Mouse (Mus musculus) CH12.LX (cell line): Measurements from ENCODE around the gene Lrrn4cl. TPM values are rescaled to one million over a fixed set of nuclear protein-coding genes. Genes with fewer than 3 reads are reported as not detected.
A peak's percentile ranks its signal among the peaks of the same experiment; 100 is the strongest.

Experiments used
- DNase-seq: peaks from one replicate; pipeline ENCODE4 v3.0.0-alpha.2; 2013; ENCODE audit errors: extremely low read depth
- H3K27ac ChIP-seq: 2 replicates; pipeline ENCODE4 v1.5.1; 2012; ENCODE audit warnings: low read depth, mild to moderate bottlenecking, control low read depth, moderate library complexity; ENCODE audit not compliant: insufficient read depth
- H3K27me3 ChIP-seq: replicated peaks from 2 replicates; pipeline ENCODE3; 2012; ENCODE audit warnings: inconsistent platforms
- H3K36me3 ChIP-seq, 2 experiments: replicated peaks in 1 of 2; 2 replicates each; pipeline versions ENCODE3 to v1.6.1; 2012; ENCODE audit warnings: inconsistent platforms in 1 of 2, low read length in 1 of 2, mild to moderate bottlenecking in 1 of 2, mixed read lengths in 1 of 2, moderate library complexity in 1 of 2; ENCODE audit not compliant: control insufficient read depth in 1 of 2, insufficient read depth in 1 of 2
- H3K4me1 ChIP-seq, 2 experiments: 2 replicates each; pipeline ENCODE4 v1.6.1; 2012; ENCODE audit warnings: inconsistent platforms in 1 of 2, moderate library complexity in 1 of 2; ENCODE audit not compliant: insufficient read depth in 2 of 2, control insufficient read depth in 1 of 2
- H3K4me2 ChIP-seq: 2 replicates; pipeline ENCODE4 v1.6.1; 2012; ENCODE audit warnings: low read depth, mild to moderate bottlenecking, control low read depth; ENCODE audit not compliant: poor library complexity, insufficient read depth, severe bottlenecking
- H3K4me3 ChIP-seq, 3 experiments: fragments of 150-350 bp in 1 of 3; sonication (generic) in 1 of 3; replicated peaks in 1 of 3; 2 replicates each; pipeline versions ENCODE3 to v1.5.1; 2011 to 2012; ENCODE audit warnings: low read depth in 2 of 3, low read length in 2 of 3, mild to moderate bottlenecking in 2 of 3, moderate library complexity in 2 of 3, control low read depth in 1 of 3, improper control_type of control experiment in 1 of 3, inconsistent platforms in 1 of 3, mixed read lengths in 1 of 3; ENCODE audit not compliant: poor library complexity in 1 of 3
- H3K79me2 ChIP-seq: replicated peaks from 2 replicates; pipeline ENCODE4 v1.6.1; 2012; ENCODE audit warnings: mild to moderate bottlenecking, moderate library complexity; ENCODE audit not compliant: control insufficient read depth, poor library complexity, insufficient read depth, severe bottlenecking; ENCODE audit errors: extremely low read depth
- H3K9ac ChIP-seq: 2 replicates; pipeline ENCODE4 v1.6.1; 2012; ENCODE audit warnings: low read depth, mild to moderate bottlenecking, control low read depth, moderate library complexity; ENCODE audit not compliant: insufficient read depth
- H3K9me3 ChIP-seq: replicated peaks from 2 replicates; pipeline ENCODE3; 2012; ENCODE audit warnings: low read length, inconsistent platforms, mixed read lengths
- CHD2 ChIP-seq: IDR thresholded peaks from 2 replicates; pipeline ENCODE4 v1.6.1; 2011; ENCODE audit warnings: low read length, improper control_type of control experiment
- E2F4 ChIP-seq: IDR thresholded peaks from 2 replicates; pipeline ENCODE4 v1.6.1; 2011; ENCODE audit warnings: low read depth, low read length, improper control_type of control experiment; ENCODE audit not compliant: insufficient replicate concordance
- EP300 ChIP-seq: IDR thresholded peaks from 2 replicates; pipeline ENCODE4 v1.6.1; 2011; ENCODE audit warnings: low read length, improper control_type of control experiment
- GABPA ChIP-seq: IDR thresholded peaks from 2 replicates; pipeline ENCODE4 v1.6.1; 2012; ENCODE audit warnings: low read depth, low read length, improper control_type of control experiment, inconsistent platforms; ENCODE audit not compliant: insufficient replicate concordance
- HCFC1 ChIP-seq: IDR thresholded peaks from 2 replicates; pipeline ENCODE4 v1.6.1; 2012; ENCODE audit warnings: low read depth, mild to moderate bottlenecking, inconsistent platforms, low read length, improper control_type of control experiment
- IRF4 ChIP-seq: IDR thresholded peaks from 2 replicates; pipeline ENCODE4 v1.6.1; 2014; ENCODE audit warnings: low read depth, mild to moderate bottlenecking, inconsistent platforms, low read length, improper control_type of control experiment
- MAFK ChIP-seq: IDR thresholded peaks from 2 replicates; pipeline ENCODE4 v1.6.1; 2011; ENCODE audit warnings: low read length, improper control_type of control experiment; ENCODE audit not compliant: insufficient replicate concordance
- MAZ ChIP-seq: IDR thresholded peaks from 2 replicates; pipeline ENCODE4 v1.6.1; 2012; ENCODE audit warnings: low read depth, mild to moderate bottlenecking, inconsistent platforms, low read length, improper control_type of control experiment, moderate library complexity
- MXI1 ChIP-seq: IDR thresholded peaks from 2 replicates; pipeline ENCODE4 v1.6.1; 2011; ENCODE audit warnings: mild to moderate bottlenecking, low read depth, low read length, improper control_type of control experiment
- MYC ChIP-seq: IDR thresholded peaks from 2 replicates; pipeline ENCODE4 v1.6.1; 2011; ENCODE audit warnings: low read depth, mild to moderate bottlenecking, improper control_type of control experiment, low read length
- NELFE ChIP-seq: IDR thresholded peaks from 2 replicates; pipeline ENCODE4 v1.6.1; 2011; ENCODE audit warnings: low read depth, low read length, improper control_type of control experiment
- POLR2A ChIP-seq: IDR thresholded peaks from 2 replicates; pipeline ENCODE4 v1.6.1; 2011; ENCODE audit warnings: low read depth, mild to moderate bottlenecking, improper control_type of control experiment, low read length
- RCOR1 ChIP-seq: conservative IDR thresholded peaks from 2 replicates; pipeline ENCODE4 v1.6.1; 2012; ENCODE audit warnings: low read depth, mild to moderate bottlenecking, inconsistent platforms, low read length, improper control_type of control experiment
- SMC3 ChIP-seq: IDR thresholded peaks from 2 replicates; pipeline ENCODE4 v1.6.1; 2011; ENCODE audit warnings: low read depth, low read length, improper control_type of control experiment
- TBP ChIP-seq: conservative IDR thresholded peaks from 2 replicates; pipeline ENCODE4 v1.6.1; 2011; ENCODE audit warnings: low read depth, low read length, improper control_type of control experiment
- ZC3H11A ChIP-seq: IDR thresholded peaks from 2 replicates; pipeline ENCODE4 v1.6.1; 2012; ENCODE audit warnings: low read depth, mild to moderate bottlenecking, inconsistent platforms, low read length, improper control_type of control experiment
- ZMIZ1 ChIP-seq: IDR thresholded peaks from 2 replicates; pipeline ENCODE4 v1.6.1; 2012; ENCODE audit warnings: low read depth, mild to moderate bottlenecking, inconsistent platforms, low read length, improper control_type of control experiment
- dilution Hi-C: fragments of 300-500 bp; cut with MboI; formaldehyde crosslinking; loops from 2 replicates; pipeline ENCODE4 v1.14.3; 2020; ENCODE audit warnings: low sequenced_read_pairs; ENCODE audit not compliant: extremely low pct_unique_long_range_greater_than_20kb, extremely low pct_ligation_motif_present
- in situ Hi-C: fragments of 300-500 bp; cut with MboI; formaldehyde crosslinking; loops from 3 replicates; pipeline ENCODE4 v1.14.3; 2019; ENCODE audit warnings: low sequenced_read_pairs, low pct_ligation_motif_present, low pct_unique_long_range_greater_than_20kb, mixed read lengths
- polyA plus RNA-seq: library from polyadenylated mRNA; unstranded; fragments of >175 nt; gene quantifications from 2 replicates; pipeline ENCODE4 v1.2.1, GENCODE M21; 2012; ENCODE audit warnings: low read depth; ENCODE audit not compliant: insufficient read length
- total RNA-seq, 2 experiments: library from RNA; depleted of rRNA; stranded (reverse); fragments of 300-350 nt in 1 of 2; fragments of >200 nt in 1 of 2; gene quantifications; 2 replicates each; pipeline ENCODE4 v1.2.3; 2012 to 2014

Gene Lrrn4cl
- total and polyA plus RNA-seq, 3 experiments: 0.17 to 0.41 (median 0.31) TPM

GRCm38 (mm10) chr19:8821146-8821545 lies 29.4 kb upstream of the Lrrn4cl start:
- in situ Hi-C loops: no loop called here
- H3K36me3 ChIP-seq: peaks cover 34 to 47% of the 10 kb centered on the region in 2 experiments

GRCm38 (mm10) chr19:8822696-8823095 lies 27.9 kb upstream of the Lrrn4cl start:
- dilution Hi-C loops (no loop called here), in situ Hi-C loops (no loop called here)
- Histone ChIP-seq H3K4me2 (peak overlapping the region; percentile 72), H3K4me1 (peaks cover 0 to 10% of the 10 kb centered on the region in 2 experiments; a peak in 2 of 4 replicates), H3K27ac (no peak overlapping the region), H3K9ac (peak overlapping the region; percentile 89; the same call in 1 of the 2 replicates), H3K9me3 (no peaks in the 10 kb centered on the region), H3K27me3 (no peaks in the 10 kb centered on the region), H3K4me3 (peak overlapping the region in 2 of 3 experiments; percentile 23 to 46), H3K79me2 (peaks cover 61% of the 10 kb centered on the region), H3K36me3 (peaks cover 42 to 53% of the 10 kb centered on the region in 2 experiments)
- DNase-seq: no peak
- TF ChIP-seq POLR2A: no peak

More at GRCm38 (mm10) chr19:8821146-8821545, 29.4 kb upstream of the Lrrn4cl start:
- no peak for DNase-seq
- TF ChIP-seq MXI1: peak; percentile 39
- no peak for TF ChIP-seq RCOR1
- Histone ChIP-seq H3K4me3 (peak overlapping the region; percentile 96 to 98 (median 96)), H3K27ac (no peak overlapping the region), H3K9me3 (no peaks in the 10 kb centered on the region), H3K27me3 (no peaks in the 10 kb centered on the region), H3K4me2 (peak overlapping the region; percentile 82; the same call in 1 of the 2 replicates), H3K4me1 (peaks cover 3 to 22% of the 10 kb centered on the region in 2 experiments), H3K79me2 (peaks cover 70% of the 10 kb centered on the region), H3K9ac (peak overlapping the region; percentile 89)
- dilution Hi-C loops: no loop called here

- no peak for DNase-seq
- no peaks in the 10 kb centered on the region for H3K27me3 ChIP-seq
- no peaks in the 10 kb centered on the region for H3K9me3 ChIP-seq
- peaks cover 19% of the 10 kb centered on the region for H3K79me2 ChIP-seq
- peaks cover 81 to 97% of the 10 kb centered on the region in 2 experiments for H3K36me3 ChIP-seq
- H3K9ac ChIP-seq: no peak within 1 kb of the TSS
- no peak within 1 kb of the TSS for H3K4me3 ChIP-seq
- in situ Hi-C loops (loop anchor here (25.0 kb wide), 1 partner anchor 1033 kb away; no protein-coding TSS in a partner anchor), dilution Hi-C loops (no loop called here)
- TF ChIP-seq MAFK (no peak), MAZ (no peak), MYC (no peak), ZMIZ1 (no peak), GABPA (no peak), HCFC1 (no peak), NELFE (no peak), EP300 (no peak), TBP (no peak), CHD2 (no peak), SMC3 (no peak), ZC3H11A (no peak), IRF4 (no peak), E2F4 (no peak), POLR2A (no peak)
- no peak within 1 kb of the TSS for H3K4me2 ChIP-seq
- H3K27ac ChIP-seq: no peak within 1 kb of the TSS
- no peaks in the 10 kb centered on the region; a peak in 1 of 4 replicates for H3K4me1 ChIP-seq
Observed at GRCm38 (mm10) chr19:8829660-8830059, 20.9 kb upstream of the Lrrn4cl start, which contains the start of gene AC129217.1. AC129217.1 (plus strand) TSS chr19:8829773.
